Mouse (Mus musculus): ENCODE data around the gene Kcnmb4. TPM values are rescaled to one million over a fixed set of nuclear protein-coding genes. Genes with fewer than 3 reads are reported as not detected.

Kcnmb4 gene
- polyA plus RNA-seq, 1 experiment from 2014 or later: 38.7 TPM

GRCm38 (mm10) chr10:116376853-116377252 is 96.8 kb downstream of the Kcnmb4 start:
- peak overlapping the region; percentile 35; the same call in 1 of the 2 replicates for H3K27ac ChIP-seq
- H3K4me1 ChIP-seq (replicated peaks): no peaks in the 10 kb centered on the region
- ATAC-seq (ENCODE audit: insufficient number of reproducible peaks, insufficient read depth, low FRiP score, low TSS enrichment, low read depth): no peak
- no peaks in the 10 kb centered on the region for H3K27me3 ChIP-seq
- WGBS: 74% methylated on average over 4 of the region's 4 CpGs
- H3K9ac ChIP-seq (replicated peaks): no peak overlapping the region
- no peak overlapping the region for H3K4me3 ChIP-seq (replicated peaks)
- no peak overlapping the region for H3K4me2 ChIP-seq
- no peaks in the 10 kb centered on the region for H3K9me3 ChIP-seq
- H3K36me3 ChIP-seq: no peaks in the 10 kb centered on the region

- no peak overlapping the region for H3K4me3 ChIP-seq (replicated peaks)
- H3K27ac ChIP-seq: no peak overlapping the region
- H3K9me3 ChIP-seq: no peaks in the 10 kb centered on the region
- 90% methylated on average over 6 of the region's 6 CpGs for WGBS
- no peak for ATAC-seq (ENCODE audit: insufficient number of reproducible peaks, insufficient read depth, low FRiP score, low TSS enrichment, low read depth)
- no peaks in the 10 kb centered on the region for H3K36me3 ChIP-seq
- H3K27me3 ChIP-seq: no peaks in the 10 kb centered on the region
- H3K9ac ChIP-seq (replicated peaks): no peak overlapping the region
- H3K4me1 ChIP-seq (replicated peaks): peaks cover 14% of the 10 kb centered on the region
- no peak overlapping the region for H3K4me2 ChIP-seq
Measured at GRCm38 (mm10) chr10:116374111-116374510, 99.6 kb downstream of the Kcnmb4 start.

DNA sequence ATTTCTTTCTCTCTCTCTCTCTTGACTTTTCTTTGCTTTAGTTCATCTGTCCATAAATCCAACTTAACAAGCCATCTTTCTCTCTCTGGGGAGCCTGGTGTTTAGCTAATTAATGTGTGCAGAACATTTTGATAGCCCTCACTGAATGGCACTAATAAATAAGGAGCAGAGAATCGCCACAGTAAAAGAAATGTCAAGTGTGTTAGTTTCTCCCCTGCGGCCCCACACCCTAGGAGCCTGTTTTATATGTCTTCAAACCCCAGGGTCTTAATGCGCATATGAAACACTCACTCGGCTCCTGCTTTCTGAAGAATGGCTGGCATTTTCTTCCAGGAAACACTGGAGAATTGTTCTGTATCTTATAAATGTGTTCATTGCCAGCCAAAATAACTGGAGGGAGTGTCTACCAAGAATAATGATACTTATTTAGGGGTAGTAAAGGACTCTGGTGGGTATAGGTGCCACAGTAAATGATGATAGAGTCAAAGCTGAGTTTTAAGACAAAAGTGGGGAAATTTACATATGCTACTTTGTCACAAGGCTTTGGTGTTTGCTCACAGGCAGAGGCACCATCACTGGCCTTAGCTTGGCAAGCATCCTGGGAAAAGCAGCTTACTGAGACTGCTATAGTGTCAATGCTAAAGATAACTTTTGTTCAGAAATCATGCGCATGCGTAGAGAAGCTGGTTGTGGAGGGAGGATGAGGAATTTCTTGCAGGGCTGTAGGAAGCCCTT is 102.5 kb downstream of the Kcnmb4 start:
- WGBS: 29% methylated on average over 6 of the region's 6 CpGs
- Histone ChIP-seq H3K9ac (replicated peaks) (no peak overlapping the region), H3K9me3 (no peaks in the 10 kb centered on the region), H3K27me3 (no peaks in the 10 kb centered on the region), H3K4me1 (replicated peaks) (peaks cover 14% of the 10 kb centered on the region), H3K4me2 (no peak overlapping the region), H3K27ac (peak overlapping the region; percentile 87), H3K36me3 (no peaks in the 10 kb centered on the region), H3K4me3 (replicated peaks) (no peak overlapping the region)
- peak; percentile 66; the same call in 1 of the 2 replicates for ATAC-seq (ENCODE audit: insufficient number of reproducible peaks, insufficient read depth, low FRiP score, low TSS enrichment, low read depth)

Other genes starting within 250 kb of the Kcnmb4 start
- 2.2 and 2.7 TPM in 2 replicates for gene Ptprb, start 198.4 kb downstream of the Kcnmb4 start, polyA plus RNA-seq (2016; fragmentation: Nextera tagmentation; extraction: Ambion mirVana)
- gene Cnot2, start 107.6 kb upstream of the Kcnmb4 start, polyA plus RNA-seq (2016; fragmentation: Nextera tagmentation; extraction: Ambion mirVana): 148 and 150 TPM in 2 replicates

All from limb, embryonic 12.5 days (tissue).